Mouse (Mus musculus) intestine, postnatal 0 days (tissue): ENCODE measurements around the gene Ostf1. TPM values are rescaled to one million over a fixed set of nuclear protein-coding genes. Genes with fewer than 3 reads are reported as not detected.

Source experiments
- ATAC-seq: fragments of 200-750 bp; cut with Nextera tagmentation; 2 replicates; pipeline ENCODE4 v1.8.0; 2017; ENCODE audit warnings: mild to moderate bottlenecking, moderate TSS enrichment, moderate library complexity
- H3K27ac ChIP-seq: fragments of 300-500 bp; sonication (generic); 2 replicates; pipeline ENCODE4 v1.5.1; 2014; ENCODE audit warnings: mild to moderate bottlenecking, low read depth, low read length, moderate library complexity
- H3K27me3 ChIP-seq: fragments of 300-500 bp; sonication (generic); replicated peaks from 2 replicates; pipeline ENCODE4 v1.6.1; 2014; ENCODE audit warnings: low read length, mixed read lengths; ENCODE audit not compliant: control insufficient read depth, insufficient read depth
- H3K36me3 ChIP-seq: fragments of 300-500 bp; sonication (generic); 2 replicates; pipeline ENCODE4 v1.6.1; 2014; ENCODE audit warnings: mild to moderate bottlenecking, moderate library complexity; ENCODE audit not compliant: control insufficient read depth, insufficient read depth
- H3K4me1 ChIP-seq: fragments of 300-500 bp; sonication (generic); replicated peaks from 2 replicates; pipeline ENCODE4 v1.6.1; 2014; ENCODE audit warnings: antibody characterized with exemption, low read length, mixed read lengths; ENCODE audit not compliant: control insufficient read depth, insufficient read depth
- H3K4me2 ChIP-seq: fragments of 300-500 bp; sonication (generic); replicated peaks from 2 replicates; pipeline ENCODE4 v1.6.1; 2014; ENCODE audit warnings: low read depth, mild to moderate bottlenecking, moderate library complexity
- H3K4me3 ChIP-seq: fragments of 300-500 bp; sonication (generic); 2 replicates; pipeline ENCODE4 v1.5.1; 2014; ENCODE audit warnings: low read depth, low read length
- H3K9ac ChIP-seq: fragments of 300-500 bp; sonication (generic); 2 replicates; pipeline ENCODE4 v1.6.1; 2014; ENCODE audit warnings: mild to moderate bottlenecking, low read depth, low read length
- H3K9me3 ChIP-seq: fragments of 300-500 bp; sonication (generic); 2 replicates; pipeline ENCODE4 v1.6.1; 2016; ENCODE audit warnings: mixed run types; ENCODE audit not compliant: control insufficient read depth
- CTCF ChIP-seq: sonication (generic); IDR thresholded peaks from 2 replicates; pipeline ENCODE4 v1.5.1; 2016; ENCODE audit warnings: low read depth, mild to moderate bottlenecking, control low read depth, antibody characterized with exemption, moderate library complexity
- WGBS: fragments of 180-500 bp; shearing (Covaris S2); extraction: QIAGEN DNeasy Blood & Tissue Kit; methylation state at CpG from one replicate; pipeline ENCODE4 v1.1.7; 2014; 5-methylcytosine and 5-hydroxymethylcytosine counted together
- polyA plus RNA-seq: library from polyadenylated mRNA; unstranded; fragments of >200 nt; fragmentation: Nextera tagmentation; extraction: Ambion mirVana; gene quantifications from 2 replicates; pipeline ENCODE4 v1.2.1, GENCODE M21; 2015

Gene Ostf1
- polyA plus RNA-seq, 1 experiment from 2014 or later = 140 TPM

DNA sequence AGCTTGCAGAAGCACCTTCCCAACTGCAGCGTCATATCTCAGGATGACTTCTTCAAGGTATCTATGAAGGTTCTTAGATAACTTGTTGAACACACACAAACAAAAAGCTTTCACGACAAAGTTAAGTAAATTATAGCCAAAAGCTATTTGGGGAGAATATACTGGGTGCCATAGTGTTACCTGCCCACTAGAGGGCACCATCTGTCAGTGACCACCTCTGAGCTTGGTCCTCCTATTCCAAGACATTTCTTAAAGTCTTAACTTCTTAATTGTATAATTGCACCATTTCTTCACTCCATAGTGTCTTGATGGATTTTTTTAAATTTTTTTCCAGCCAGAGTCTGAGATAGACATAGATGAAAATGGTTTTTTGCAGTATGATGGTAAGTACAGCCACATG lies 7.9 kb upstream of the Ostf1 start:
- WGBS = 14% methylated on average over 2 of the region's 2 CpGs
- no peaks in the 10 kb centered on the region for H3K4me1 ChIP-seq
- no peaks in the 10 kb centered on the region for H3K27me3 ChIP-seq
- peak; percentile 81 for TF ChIP-seq CTCF
- no peak overlapping the region for H3K27ac ChIP-seq
- H3K4me3 ChIP-seq = no peak overlapping the region
- no peak for ATAC-seq
- no peaks in the 10 kb centered on the region for H3K36me3 ChIP-seq
- no peak overlapping the region for H3K9ac ChIP-seq
- no peak overlapping the region for H3K4me2 ChIP-seq
- H3K9me3 ChIP-seq = no peaks in the 10 kb centered on the region

- Histone ChIP-seq H3K9me3 (no peaks in the 10 kb centered on the region), H3K9ac (no peak overlapping the region), H3K4me2 (no peak overlapping the region), H3K27me3 (no peaks in the 10 kb centered on the region), H3K4me1 (no peaks in the 10 kb centered on the region), H3K27ac (no peak overlapping the region), H3K4me3 (no peak overlapping the region), H3K36me3 (no peaks in the 10 kb centered on the region)
- no peak for ATAC-seq
- 64% methylated on average over 5 of the region's 5 CpGs for WGBS
- TF ChIP-seq CTCF = no peak
Observed at GRCm38 (mm10) chr19:18638949-18639348, 7.3 kb upstream of the Ostf1 start.

- no peak for ATAC-seq
- TF ChIP-seq CTCF = no peak
- Histone ChIP-seq H3K4me3 (no peak overlapping the region), H3K4me1 (no peaks in the 10 kb centered on the region), H3K4me2 (no peak overlapping the region), H3K27me3 (no peaks in the 10 kb centered on the region), H3K36me3 (no peaks in the 10 kb centered on the region), H3K27ac (no peak overlapping the region), H3K9me3 (no peaks in the 10 kb centered on the region), H3K9ac (no peak overlapping the region)
- 79% methylated on average over 5 of the region's 5 CpGs for WGBS
Observed at GRCm38 (mm10) chr19:18637954-18638353, 6.3 kb upstream of the Ostf1 start.

DNA sequence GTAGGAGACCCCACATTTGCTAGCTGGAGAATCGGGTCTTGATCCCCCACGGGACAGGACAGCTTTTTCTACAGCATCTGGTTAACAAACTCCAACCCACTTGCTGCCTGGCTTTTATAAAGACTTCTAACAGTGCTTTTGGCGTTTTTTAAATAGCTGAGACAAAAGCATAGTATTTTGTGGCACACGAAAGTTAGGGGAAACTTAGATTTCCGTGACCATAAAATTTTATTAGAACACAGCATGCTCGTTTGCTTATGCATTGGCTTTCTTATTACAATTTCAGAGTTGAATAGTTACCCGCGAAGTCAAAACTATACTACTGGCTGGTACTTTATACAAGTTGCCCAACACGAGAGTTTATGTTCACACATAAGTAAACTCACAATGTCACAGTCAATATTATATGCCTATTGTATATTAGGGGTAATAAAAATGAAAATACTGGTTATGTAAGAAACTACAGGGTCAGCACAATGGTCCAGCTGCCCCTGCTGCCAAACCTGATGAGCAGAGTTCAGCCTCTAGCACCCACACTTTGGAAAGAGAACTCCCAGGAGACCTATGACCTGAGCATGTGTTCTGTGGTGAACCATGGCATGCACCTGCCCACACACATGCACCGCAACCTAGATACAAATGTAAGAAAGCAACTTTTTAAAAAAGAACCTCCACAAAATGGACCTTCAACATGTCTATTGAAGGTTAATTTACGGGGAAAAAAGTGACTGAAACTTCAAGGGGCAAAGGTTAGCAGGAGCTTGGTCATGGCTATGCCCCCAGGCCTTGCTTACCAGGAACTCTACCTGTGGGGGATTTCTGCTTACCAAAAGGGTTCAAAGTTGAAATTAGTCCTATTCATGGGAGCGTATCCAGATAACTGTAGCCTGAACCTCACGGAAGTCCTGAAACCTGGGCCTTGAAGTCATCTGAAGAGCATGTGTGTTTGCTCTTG lies 885 bp upstream of the Ostf1 start:
- Histone ChIP-seq H3K9me3 (no peaks in the 10 kb centered on the region), H3K36me3 (no peaks in the 10 kb centered on the region), H3K4me3 (peak overlapping the region; percentile 96), H3K27ac (no peak overlapping the region), H3K4me1 (no peaks in the 10 kb centered on the region), H3K9ac (peak overlapping the region; percentile 93), H3K4me2 (peak overlapping the region; percentile 64), H3K27me3 (no peaks in the 10 kb centered on the region)
- no peak for TF ChIP-seq CTCF
- 49% methylated on average over 13 of the region's 13 CpGs for WGBS
- no peak for ATAC-seq

DNA sequence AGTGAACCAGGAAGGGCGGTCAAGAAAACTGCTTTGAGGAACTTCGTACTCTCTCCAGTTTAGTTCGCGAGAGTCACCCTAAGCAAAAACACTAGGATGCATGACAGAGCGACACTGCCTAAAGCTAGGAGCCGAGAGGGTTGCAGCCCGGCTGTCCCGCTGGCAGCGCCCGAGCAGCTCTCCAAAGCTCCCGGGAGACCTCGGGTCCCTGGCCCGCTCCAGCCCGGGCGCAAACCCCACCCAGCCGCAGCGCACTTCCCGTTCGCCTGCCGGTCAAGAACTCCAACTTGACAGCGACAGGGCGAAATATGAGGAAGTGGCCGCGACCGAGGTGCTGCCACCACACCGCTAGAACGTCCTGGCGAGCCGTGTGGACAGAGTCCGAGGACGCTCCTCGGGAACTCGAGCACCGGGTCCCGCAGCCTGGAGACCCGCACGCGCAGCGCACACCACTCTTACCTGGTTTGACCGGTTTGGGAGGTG lies 421 bp downstream of the Ostf1 start:
- Histone ChIP-seq H3K36me3 (no peaks in the 10 kb centered on the region), H3K4me2 (peak overlapping the region; percentile 64), H3K27me3 (no peaks in the 10 kb centered on the region), H3K27ac (peak overlapping the region; percentile 98), H3K9me3 (no peaks in the 10 kb centered on the region), H3K4me1 (no peaks in the 10 kb centered on the region), H3K9ac (peak overlapping the region; percentile 93), H3K4me3 (peak overlapping the region; percentile 96)
- WGBS = under 1% methylated on average over 40 of the region's 40 CpGs
- ATAC-seq = peak; percentile 64
- peak; percentile 11; the same call in 1 of the 2 replicates for TF ChIP-seq CTCF

DNA sequence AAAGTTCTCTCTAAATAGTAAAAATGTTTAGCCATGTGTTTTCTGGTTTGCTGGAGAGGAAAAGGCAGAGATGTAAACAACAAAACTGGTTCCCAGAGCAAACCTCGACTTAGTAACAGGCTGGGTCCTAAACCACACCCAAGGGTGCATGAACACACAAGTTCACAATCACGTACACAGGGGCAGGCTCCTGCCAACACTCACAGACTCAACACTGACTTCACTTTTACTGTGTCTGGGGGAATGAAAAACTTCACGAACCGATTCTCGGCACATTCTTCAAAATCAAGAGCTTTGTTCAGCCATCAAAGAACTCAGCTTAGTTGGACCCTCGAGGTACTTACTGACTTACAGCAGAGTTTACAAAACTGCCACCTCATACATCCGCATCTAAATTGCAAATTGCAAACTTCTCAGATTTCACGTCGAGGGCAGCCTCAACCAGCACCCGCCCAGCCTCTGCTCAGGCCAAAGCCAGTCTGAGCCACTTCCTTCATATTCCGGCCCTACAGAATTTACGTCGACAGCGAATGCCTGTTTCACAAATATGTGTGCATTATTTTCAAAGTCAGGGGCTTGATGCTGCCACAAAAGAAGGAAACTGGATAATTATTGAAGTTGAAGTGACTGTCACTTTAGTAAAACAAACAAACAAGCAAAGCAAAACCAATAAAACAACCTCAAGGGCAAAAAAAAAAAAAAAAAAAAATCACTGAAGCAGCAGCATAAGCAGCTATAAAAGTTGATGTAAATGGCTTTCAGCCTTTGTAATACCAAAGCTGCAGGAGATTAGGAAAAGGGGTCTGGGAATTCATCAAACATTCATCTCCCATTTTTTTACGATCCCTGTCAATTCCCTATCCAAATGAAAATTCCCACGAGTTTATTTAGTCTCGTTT lies 1.2 kb downstream of the Ostf1 start:
- Histone ChIP-seq H3K9me3 (no peaks in the 10 kb centered on the region), H3K36me3 (no peaks in the 10 kb centered on the region), H3K4me2 (peak overlapping the region; percentile 64), H3K4me1 (no peaks in the 10 kb centered on the region), H3K4me3 (peak overlapping the region; percentile 96), H3K9ac (peak overlapping the region; percentile 93), H3K27me3 (no peaks in the 10 kb centered on the region), H3K27ac (peak overlapping the region; percentile 98)
- WGBS = 12% methylated on average over 17 of the region's 17 CpGs
- no peak for ATAC-seq
- TF ChIP-seq CTCF = no peak
